Mouse (Mus musculus): ENCODE results near the gene Ncam1. TPM values are rescaled to one million over a fixed set of nuclear protein-coding genes. Genes with fewer than 3 reads are reported as not detected.

The Ncam1 gene
- total RNA-seq, 2 experiments from 2014 or later = 2.4 to 8.0 TPM

GRCm38 (mm10) chr9:49756725-49757124, 42.0 kb downstream of the Ncam1 start:
- no peak for ATAC-seq (replicated peaks; ENCODE audit: low FRiP score, poor library complexity, severe bottlenecking)

GRCm38 (mm10) chr9:49755214-49755613, 43.5 kb downstream of the Ncam1 start:
- no peak for ATAC-seq (replicated peaks; ENCODE audit: low FRiP score, poor library complexity, severe bottlenecking)

- ATAC-seq (replicated peaks; ENCODE audit: low FRiP score, poor library complexity, severe bottlenecking) = no peak
These were observed 47.3 kb downstream of the Ncam1 start for GRCm38 (mm10) chr9:49751466-49751865.

- ATAC-seq (replicated peaks; ENCODE audit: low FRiP score, poor library complexity, severe bottlenecking) = no peak
These were observed 52.5 kb downstream of the Ncam1 start for GRCm38 (mm10) chr9:49746176-49746575.

- no peak for ATAC-seq (replicated peaks; ENCODE audit: low FRiP score, poor library complexity, severe bottlenecking)
These were observed 53.0 kb downstream of the Ncam1 start for GRCm38 (mm10) chr9:49745696-49746095.

- no peak for ATAC-seq (replicated peaks; ENCODE audit: low FRiP score, poor library complexity, severe bottlenecking)
These were observed 54.4 kb downstream of the Ncam1 start for GRCm38 (mm10) chr9:49744286-49744685.

GRCm38 (mm10) chr9:49739935-49740334, 58.8 kb downstream of the Ncam1 start:
- ATAC-seq (replicated peaks; ENCODE audit: low FRiP score, poor library complexity, severe bottlenecking) = no peak

GRCm38 (mm10) chr9:49738546-49738945, 60.2 kb downstream of the Ncam1 start:
- no peak for ATAC-seq (replicated peaks; ENCODE audit: low FRiP score, poor library complexity, severe bottlenecking)

GRCm38 (mm10) chr9:49737166-49737565, 61.6 kb downstream of the Ncam1 start:
- no peak for ATAC-seq (replicated peaks; ENCODE audit: low FRiP score, poor library complexity, severe bottlenecking)

GRCm38 (mm10) chr9:49734348-49735007, 64.2 kb downstream of the Ncam1 start:
- no peak for ATAC-seq (replicated peaks; ENCODE audit: low FRiP score, poor library complexity, severe bottlenecking)

- ATAC-seq (replicated peaks; ENCODE audit: low FRiP score, poor library complexity, severe bottlenecking) = no peak
These were observed 65.0 kb downstream of the Ncam1 start for GRCm38 (mm10) chr9:49733726-49734125.

- ATAC-seq (replicated peaks; ENCODE audit: low FRiP score, poor library complexity, severe bottlenecking) = no peak
These were observed 69.2 kb downstream of the Ncam1 start for GRCm38 (mm10) chr9:49729479-49729878.

- ATAC-seq (replicated peaks; ENCODE audit: low FRiP score, poor library complexity, severe bottlenecking) = no peak
These were observed 70.5 kb downstream of the Ncam1 start for GRCm38 (mm10) chr9:49728211-49728610.

GRCm38 (mm10) chr9:49722765-49723164, 76.0 kb downstream of the Ncam1 start:
- no peak for ATAC-seq (replicated peaks; ENCODE audit: low FRiP score, poor library complexity, severe bottlenecking)

- no peak for ATAC-seq (replicated peaks; ENCODE audit: low FRiP score, poor library complexity, severe bottlenecking)
These were observed 83.6 kb downstream of the Ncam1 start for GRCm38 (mm10) chr9:49715121-49715520.

GRCm38 (mm10) chr9:49714091-49714490, 84.6 kb downstream of the Ncam1 start:
- ATAC-seq (replicated peaks; ENCODE audit: low FRiP score, poor library complexity, severe bottlenecking) = no peak

GRCm38 (mm10) chr9:49707646-49708045, 91.1 kb downstream of the Ncam1 start:
- no peak for ATAC-seq (replicated peaks; ENCODE audit: low FRiP score, poor library complexity, severe bottlenecking)

- ATAC-seq (replicated peaks; ENCODE audit: low FRiP score, poor library complexity, severe bottlenecking) = no peak
These were observed 94.3 kb downstream of the Ncam1 start for GRCm38 (mm10) chr9:49704196-49704967.

GRCm38 (mm10) chr9:49695371-49695770, 103.4 kb downstream of the Ncam1 start:
- ATAC-seq (replicated peaks; ENCODE audit: low FRiP score, poor library complexity, severe bottlenecking) = no peak

GRCm38 (mm10) chr9:49692791-49693190, 105.9 kb downstream of the Ncam1 start:
- ATAC-seq (replicated peaks; ENCODE audit: low FRiP score, poor library complexity, severe bottlenecking) = no peak

GRCm38 (mm10) chr9:49691344-49691743, 107.4 kb downstream of the Ncam1 start:
- ATAC-seq (replicated peaks; ENCODE audit: low FRiP score, poor library complexity, severe bottlenecking) = no peak
